Comparison of ENCODE assay signal across 9 mouse cellular contexts in genomic region chr17:25556630-25557354, GRCm38 (mm10). TPM values are rescaled to one million over a fixed set of nuclear protein-coding genes. Genes with fewer than 3 reads are reported as not detected.
DNase-seq lines count a peak whose midpoint lies in the region; ATAC-seq and TF ChIP-seq lines count a peak whose summit lies in the region.
"Had no signal": no experiment of that assay in that cellular context is flagged by ENCODE, and none has a peak within 500 bp of the region (broad histone marks: within the 10 kb centered on the region; RNA-seq: fewer than 3 reads in every experiment).

No protein-coding gene starts in this region.

- H3K36me3 ChIP-seq in kidney, postnatal 0 days (ENCODE audit: insufficient read depth, low read length): no peaks in the 10 kb centered on the region
- no peaks in the 10 kb centered on the region for H3K36me3 ChIP-seq in embryonic facial prominence, embryonic 11.5 days (replicated peaks; ENCODE audit: control insufficient read depth, insufficient read depth, low read depth, low read length)
- H3K36me3 ChIP-seq in hindbrain, postnatal 0 days (ENCODE audit: insufficient read depth, low read length): no peaks in the 10 kb centered on the region
- H3K36me3 ChIP-seq in midbrain, embryonic 11.5 days (ENCODE audit: control insufficient read depth, insufficient read depth, low read length): no peaks in the 10 kb centered on the region

- DNase-seq in kidney, postnatal 0 days (ENCODE audit: low spot score): peak; percentile 74
- no peak for DNase-seq in kidney, adult 9 months
- DNase-seq in embryonic facial prominence, embryonic 11.5 days (ENCODE audit: low spot score): peak; percentile 70
- peak; percentile 65 for DNase-seq in hindbrain, postnatal 0 days (ENCODE audit: low spot score)
- DNase-seq in midbrain, embryonic 11.5 days (ENCODE audit: low spot score, missing footprints): peak; percentile 92
- DNase-seq in adipocyte (ENCODE audit: low spot score): no peak
- no peak for DNase-seq in thymus, postnatal 14 days
- DNase-seq in lung, adult 2 months: no peak

- H3K27me3 ChIP-seq in kidney, postnatal 0 days (ENCODE audit: insufficient read depth, low read length): no peaks in the 10 kb centered on the region
- H3K27me3 ChIP-seq in embryonic facial prominence, embryonic 11.5 days (ENCODE audit: control insufficient read depth, insufficient read depth, low read length): no peaks in the 10 kb centered on the region
- no peaks in the 10 kb centered on the region for H3K27me3 ChIP-seq in hindbrain, postnatal 0 days (ENCODE audit: insufficient read depth, low read length)
- no peaks in the 10 kb centered on the region for H3K27me3 ChIP-seq in midbrain, embryonic 11.5 days (ENCODE audit: control insufficient read depth, insufficient read depth, low read length)

- WGBS in kidney, postnatal 0 days: 5% methylated on average over 21 of the region's 21 CpGs
- 10% methylated on average over 21 of the region's 21 CpGs for WGBS in embryonic facial prominence, embryonic 11.5 days
- WGBS in hindbrain, postnatal 0 days: 11% methylated on average over 21 of the region's 21 CpGs
- 16% methylated on average over 21 of the region's 21 CpGs for WGBS in midbrain, embryonic 11.5 days
- 10% methylated on average over 21 of the region's 21 CpGs for WGBS in lung, adult 2 months

- H3K4me2 ChIP-seq in kidney, postnatal 0 days (ENCODE audit: low read length): peak overlapping the region; percentile 52
- peak overlapping the region; percentile 47 for H3K4me2 ChIP-seq in embryonic facial prominence, embryonic 11.5 days (ENCODE audit: low read depth, low read length)
- peak overlapping the region; percentile 59 for H3K4me2 ChIP-seq in hindbrain, postnatal 0 days (ENCODE audit: low read depth, low read length)
- H3K4me2 ChIP-seq in midbrain, embryonic 11.5 days: peak overlapping the region; percentile 73

- 0 out of 2 replicates have a peak overlapping the region, but pooled peaks have one; percentile 24 for H3K9ac ChIP-seq in kidney, postnatal 0 days (ENCODE audit: low read depth, low read length)
- peak overlapping the region; percentile 42 for H3K9ac ChIP-seq in embryonic facial prominence, embryonic 11.5 days (replicated peaks; ENCODE audit: low read length)
- H3K9ac ChIP-seq in hindbrain, postnatal 0 days (replicated peaks; ENCODE audit: low read length): peak overlapping the region; percentile 37; the same call in 1 of the 2 replicates
- peak overlapping the region; percentile 66 for H3K9ac ChIP-seq in midbrain, embryonic 11.5 days (ENCODE audit: low read length)

- TF ChIP-seq CTCF in kidney, postnatal 0 days (IDR thresholded peaks at IDR 0.05; ENCODE audit: low read depth): 0 out of 2 replicates have a peak, but pooled peaks have one; percentile 4
- peak; percentile 43 for TF ChIP-seq CTCF in hindbrain, postnatal 0 days (IDR thresholded peaks at IDR 0.05; ENCODE audit: low read depth)
- TF ChIP-seq CTCF in lung, adult 2 months (IDR thresholded peaks at IDR 0.05; ENCODE audit: insufficient read depth, low read length): no peak

- H3K27ac ChIP-seq in kidney, postnatal 0 days: 0 out of 2 replicates have a peak overlapping the region, but pooled peaks have one; percentile 3
- H3K27ac ChIP-seq in embryonic facial prominence, embryonic 11.5 days (replicated peaks; ENCODE audit: low read depth, low read length): no peak overlapping the region; the same call in 1 of the 2 replicates
- peak overlapping the region; percentile 79 for H3K27ac ChIP-seq in hindbrain, postnatal 0 days
- no peak overlapping the region; the same call in 1 of the 2 replicates for H3K27ac ChIP-seq in midbrain, embryonic 11.5 days (ENCODE audit: low read depth, low read length)

- H3K4me3 ChIP-seq in kidney, postnatal 0 days (replicated peaks; ENCODE audit: low read depth, low read length): peak overlapping the region; percentile 22; the same call in 1 of the 2 replicates
- peak overlapping the region; percentile 24 for H3K4me3 ChIP-seq in embryonic facial prominence, embryonic 11.5 days (ENCODE audit: low read depth, low read length)
- H3K4me3 ChIP-seq in hindbrain, postnatal 0 days (ENCODE audit: low read length): peak overlapping the region; percentile 26
- H3K4me3 ChIP-seq in midbrain, embryonic 11.5 days (ENCODE audit: low read depth, low read length): peak overlapping the region; percentile 27
- no peak overlapping the region for H3K4me3 ChIP-seq in lung, adult 2 months (replicated peaks; ENCODE audit: extremely low read depth, low read depth, low read length)

- TF ChIP-seq POLR2A in lung, adult 2 months (IDR thresholded peaks at IDR 0.05; ENCODE audit: borderline replicate concordance, extremely low read depth, low read depth, low read length): no peak

- peaks cover 19% of the 10 kb centered on the region; the same call in 1 of the 2 replicates for H3K4me1 ChIP-seq in kidney, postnatal 0 days (replicated peaks; ENCODE audit: insufficient read depth, low read length)
- peaks cover 16% of the 10 kb centered on the region for H3K4me1 ChIP-seq in embryonic facial prominence, embryonic 11.5 days (ENCODE audit: control insufficient read depth, insufficient read depth, low read length)
- peaks cover 16% of the 10 kb centered on the region for H3K4me1 ChIP-seq in hindbrain, postnatal 0 days (ENCODE audit: insufficient read depth, low read length)
- peaks cover 26% of the 10 kb centered on the region for H3K4me1 ChIP-seq in midbrain, embryonic 11.5 days (ENCODE audit: control insufficient read depth, insufficient read depth, low read length)
- H3K4me1 ChIP-seq in lung, adult 2 months (ENCODE audit: control insufficient read depth, insufficient read depth, low read length): no peaks in the 10 kb centered on the region

- H3K9me3 ChIP-seq in kidney, postnatal 0 days (replicated peaks; ENCODE audit: low read length): no peaks in the 10 kb centered on the region
- no peaks in the 10 kb centered on the region for H3K9me3 ChIP-seq in embryonic facial prominence, embryonic 11.5 days (replicated peaks; ENCODE audit: control insufficient read depth, low read length)
- H3K9me3 ChIP-seq in hindbrain, postnatal 0 days (ENCODE audit: low read length): no peaks in the 10 kb centered on the region
- no peaks in the 10 kb centered on the region for H3K9me3 ChIP-seq in midbrain, embryonic 11.5 days (ENCODE audit: control insufficient read depth, low read length)

- ATAC-seq in kidney, postnatal 0 days (replicated peaks; ENCODE audit: low FRiP score, low read depth): peak; percentile 34; the same call in 1 of the 2 replicates
- ATAC-seq in embryonic facial prominence, embryonic 11.5 days (replicated peaks; ENCODE audit: insufficient number of reproducible peaks, low FRiP score, low TSS enrichment, low read depth): peak; percentile 29; the same call in 1 of the 2 replicates
- peak; percentile 46; the same call in 1 of the 2 replicates for ATAC-seq in hindbrain, postnatal 0 days
- ATAC-seq in midbrain, embryonic 11.5 days (ENCODE audit: low FRiP score): peak; percentile 30; the same call in 1 of the 2 replicates

RNA-seq across cellular contexts. Expression of gene Sox8, which starts 13.7 kb away (rescaled TPM):
- polyA plus RNA-seq in kidney, postnatal 0 days (2015; fragmentation: Nextera tagmentation; extraction: Ambion mirVana): 1.8 and 2.2 TPM in 2 replicates
- polyA plus RNA-seq in embryonic facial prominence, embryonic 11.5 days (2014; fragmentation: Nextera tagmentation; extraction: Ambion mirVana): 6.2 and 9.5 TPM in 2 replicates
- 52.1 and 54.5 TPM in 2 replicates for total RNA-seq in hindbrain, postnatal 0 days (2014; rRNA removed)
- polyA plus RNA-seq in hindbrain, postnatal 0 days (2015; fragmentation: Nextera tagmentation; extraction: Ambion mirVana): 28.9 and 31.5 TPM in 2 replicates
- polyA plus RNA-seq in midbrain, embryonic 11.5 days (2014; fragmentation: Nextera tagmentation; extraction: Ambion mirVana): 2.0 and 2.1 TPM in 2 replicates
- 0.49 and 0.62 TPM in 2 replicates for polyA plus RNA-seq in lung, adult 2 months (2012; rRNA removed)

RNA-seq across cellular contexts. Expression of gene Lmf1, which starts 22.1 kb away (rescaled TPM):
- polyA plus RNA-seq in kidney, postnatal 0 days (2015; fragmentation: Nextera tagmentation; extraction: Ambion mirVana): 22.0 and 25.5 TPM in 2 replicates
- 24.9 and 25.7 TPM in 2 replicates for polyA plus RNA-seq in embryonic facial prominence, embryonic 11.5 days (2014; fragmentation: Nextera tagmentation; extraction: Ambion mirVana)
- total RNA-seq in hindbrain, postnatal 0 days (2014; rRNA removed): 38.1 and 45.1 TPM in 2 replicates
- 21.4 and 22.4 TPM in 2 replicates for polyA plus RNA-seq in hindbrain, postnatal 0 days (2015; fragmentation: Nextera tagmentation; extraction: Ambion mirVana)
- 19.2 and 20.6 TPM in 2 replicates for polyA plus RNA-seq in midbrain, embryonic 11.5 days (2014; fragmentation: Nextera tagmentation; extraction: Ambion mirVana)
- polyA plus RNA-seq in lung, adult 2 months (2012; rRNA removed): 15.8 and 22.4 TPM in 2 replicates

RNA-seq across cellular contexts. Expression of gene Sstr5, which starts 59.7 kb away (rescaled TPM):
- polyA plus RNA-seq in kidney, postnatal 0 days (2015; fragmentation: Nextera tagmentation; extraction: Ambion mirVana): not detected in 2 replicates
- 0.14 and 0.18 TPM in 2 replicates for polyA plus RNA-seq in embryonic facial prominence, embryonic 11.5 days (2014; fragmentation: Nextera tagmentation; extraction: Ambion mirVana)
- 2.3 and 2.5 TPM in 2 replicates for total RNA-seq in hindbrain, postnatal 0 days (2014; rRNA removed)
- 0.84 and 1.2 TPM in 2 replicates for polyA plus RNA-seq in hindbrain, postnatal 0 days (2015; fragmentation: Nextera tagmentation; extraction: Ambion mirVana)
- polyA plus RNA-seq in midbrain, embryonic 11.5 days (2014; fragmentation: Nextera tagmentation; extraction: Ambion mirVana): not detected in 2 replicates
- polyA plus RNA-seq in lung, adult 2 months (2012; rRNA removed): 0.06 and 0.08 TPM in 2 replicates
- total RNA-seq: heart, postnatal 10 days had no signal

Comparison
In these comparisons a context has a peak if more than half of its experiments do, and no peak if none do; other contexts are left out.
1. DNase-seq: peak in kidney, postnatal 0 days (single experiment), embryonic facial prominence, embryonic 11.5 days (single experiment), hindbrain, postnatal 0 days (single experiment) and midbrain, embryonic 11.5 days (single experiment); none in kidney, adult 9 months (single experiment), adipocyte (single experiment), thymus, postnatal 14 days (single experiment) and lung, adult 2 months (single experiment).
2. H3K27ac ChIP-seq: peak in kidney, postnatal 0 days (single experiment) and hindbrain, postnatal 0 days (single experiment); none in embryonic facial prominence, embryonic 11.5 days (single experiment) and midbrain, embryonic 11.5 days (single experiment).
3. Peak in every context shown above with its lines, with median percentiles within 50 percentile points of each other: ATAC-seq, H3K4me2 ChIP-seq and H3K9ac ChIP-seq.